Mouse (Mus musculus) cerebellum, adult 9-10 months (tissue): Measurements from ENCODE around the gene Ybx2.
"Not testable (repeated sequence)": the region's sequence is repeated elsewhere in the genome, so short reads cannot be mapped to it uniquely, and the experiment has no call there.

Source experiments
- DNase-seq: peaks from one replicate; pipeline ENCODE4 v3.0.0; 2022

The Ybx2 gene

GRCm38 (mm10) chr11:69936714-69937347 is 1.2 kb downstream of the Ybx2 start:
- peak; percentile 41 for DNase-seq

DNA sequence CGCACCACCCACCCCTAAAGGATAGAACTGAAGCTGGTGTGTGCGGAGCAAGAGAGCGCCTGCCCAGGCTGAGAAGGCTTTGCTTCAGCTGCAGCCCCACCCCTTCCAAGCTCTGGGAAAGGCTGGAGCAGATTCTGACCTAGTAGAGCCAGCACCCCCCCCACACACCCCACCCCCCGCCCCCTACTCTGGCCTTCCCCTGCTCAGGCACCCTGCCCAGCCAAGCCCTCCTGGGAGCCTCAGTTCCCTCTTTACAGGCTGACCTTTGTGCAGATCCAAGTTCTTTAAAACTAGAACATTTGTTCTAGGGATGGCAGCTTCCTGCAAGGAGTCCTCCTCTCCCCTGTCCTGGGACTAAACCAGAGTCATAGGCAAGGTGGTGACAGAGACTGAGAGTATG is 1.8 kb downstream of the Ybx2 start:
- DNase-seq, result no peak

GRCm38 (mm10) chr11:69937834-69938233 is 2.2 kb downstream of the Ybx2 start:
- DNase-seq, result no peak

DNA sequence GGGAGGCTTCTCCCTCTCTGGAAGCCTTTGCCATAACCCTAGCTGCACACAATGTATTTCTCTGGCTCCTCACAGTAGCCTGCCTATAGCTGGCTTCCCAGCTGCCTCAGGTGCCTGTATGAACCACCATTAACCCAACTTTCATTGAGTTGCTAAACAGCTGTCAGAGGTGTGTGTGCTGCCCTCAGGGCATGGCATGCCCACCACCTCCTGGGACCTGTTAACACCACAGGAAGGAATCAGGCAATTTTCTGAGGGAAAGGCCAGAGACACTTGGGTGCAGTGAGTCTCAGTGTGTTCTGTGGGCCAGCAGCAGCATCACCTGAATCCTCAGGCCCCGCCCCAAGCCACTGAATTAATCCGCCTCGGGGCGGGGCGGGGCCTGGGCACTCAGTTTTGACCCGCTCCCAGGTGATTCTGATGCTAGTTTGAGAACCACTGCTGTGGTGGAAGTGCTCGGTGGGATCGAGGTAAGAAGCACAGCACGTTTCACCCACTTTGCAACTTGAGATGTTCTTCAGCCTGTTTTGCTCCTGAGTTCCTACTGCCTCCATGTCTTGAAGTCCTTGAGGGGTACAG is 2.9 kb downstream of the Ybx2 start:
- no peak for DNase-seq

DNA sequence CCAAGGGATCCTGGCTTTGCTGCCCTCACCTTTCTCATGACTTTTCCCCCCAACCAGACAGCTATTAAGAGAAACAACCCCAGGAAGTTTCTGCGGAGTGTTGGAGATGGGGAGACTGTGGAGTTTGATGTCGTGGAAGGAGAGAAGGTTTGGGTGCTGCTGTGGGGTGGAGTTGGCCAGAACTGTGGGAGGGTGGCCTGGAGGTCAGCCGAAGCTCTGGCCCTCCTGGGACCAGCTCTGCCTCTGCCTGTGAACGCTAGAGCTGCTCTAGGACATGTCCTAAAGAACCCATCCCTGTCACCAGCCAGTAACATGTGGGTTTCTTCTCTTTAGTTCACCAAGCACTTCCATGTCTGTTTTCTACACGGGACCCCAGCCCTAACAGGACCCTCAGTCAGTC is 3.6 kb downstream of the Ybx2 start:
- DNase-seq, result no peak

DNA sequence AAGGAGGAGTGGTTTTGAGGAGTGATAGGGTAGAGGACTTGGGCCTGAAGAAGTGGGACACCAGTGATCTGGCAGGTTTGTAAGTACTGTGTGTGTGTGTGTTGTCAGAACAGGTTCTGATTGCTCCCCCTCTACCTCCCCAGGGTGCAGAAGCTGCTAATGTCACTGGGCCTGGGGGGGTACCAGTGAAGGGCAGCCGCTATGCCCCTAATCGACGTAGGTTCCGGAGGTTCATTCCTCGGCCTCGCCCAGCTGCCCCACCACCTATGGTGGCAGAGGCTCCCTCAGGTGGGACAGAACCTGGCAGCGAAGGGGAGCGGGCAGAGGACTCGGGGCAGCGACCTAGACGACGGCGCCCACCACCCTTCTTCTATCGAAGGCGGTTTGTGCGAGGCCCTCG is 4.1 kb downstream of the Ybx2 start:
- DNase-seq, result no peak

DNA sequence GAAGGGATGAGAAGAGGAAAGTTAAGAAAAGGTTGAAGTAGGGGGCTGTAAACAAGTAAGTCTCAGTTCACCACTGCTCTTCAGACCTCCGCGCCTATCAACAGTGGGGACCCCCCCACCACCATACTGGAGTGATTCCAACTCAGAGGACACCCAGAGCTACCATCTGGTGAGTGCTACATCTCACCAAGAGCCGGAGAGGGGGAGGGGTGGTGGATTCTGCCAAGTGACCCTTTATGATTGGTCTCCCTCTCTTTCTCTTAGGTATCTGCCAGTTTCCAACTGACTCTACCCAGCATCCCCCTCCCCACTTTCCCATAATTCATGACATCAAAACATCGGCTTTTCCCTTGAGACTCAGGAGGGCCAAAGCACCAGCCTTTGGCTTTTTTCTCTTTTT is 5.4 kb downstream of the Ybx2 start:
- no peak for DNase-seq

- DNase-seq, result no peak
These were observed 9.6 kb downstream of the Ybx2 start for GRCm38 (mm10) chr11:69945216-69945615.

- no peak for DNase-seq
These were observed 10.6 kb downstream of the Ybx2 start for GRCm38 (mm10) chr11:69945997-69946891.

GRCm38 (mm10) chr11:69947337-69948065 is 11.9 kb downstream of the Ybx2 start:
- DNase-seq, result no peak

DNA sequence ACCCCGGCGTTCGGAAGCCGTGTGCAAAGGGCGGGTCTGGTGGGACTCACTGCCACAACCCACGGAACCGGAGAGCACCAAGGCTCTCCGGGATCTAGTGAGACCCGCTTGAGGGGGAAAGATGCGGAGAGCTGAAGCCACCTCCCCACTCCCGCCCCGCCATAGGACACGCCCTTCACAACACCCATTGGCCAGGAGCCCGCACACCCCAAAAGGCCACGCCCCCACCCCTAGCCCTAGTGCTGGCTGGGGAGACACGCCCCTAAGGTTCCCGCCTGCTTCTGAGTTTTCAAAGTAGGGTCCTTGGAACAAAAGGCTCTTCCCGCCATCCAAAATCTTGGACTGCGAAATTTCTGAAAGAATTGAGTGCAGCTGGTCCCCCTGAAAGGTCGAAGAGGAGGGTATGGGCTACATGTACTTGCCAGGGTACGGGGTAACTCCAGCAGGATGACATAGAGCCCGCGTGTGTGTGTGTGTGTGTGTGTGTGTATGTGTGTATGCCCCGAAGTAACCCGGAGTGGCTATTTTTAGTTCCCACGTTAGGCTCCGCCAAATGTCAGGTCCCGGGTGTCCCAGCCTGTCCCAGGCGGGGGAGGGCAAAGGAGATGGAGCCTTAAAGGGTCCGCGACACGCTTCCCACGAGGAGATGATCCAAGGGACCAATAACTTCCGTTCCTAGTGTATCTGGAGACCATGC is 12.6 kb downstream of the Ybx2 start, which contains the start of gene Slc2a4:
Gene Slc2a4, minus strand, starts transcription at position 123 of the 697 bp plus-strand sequence.
- DNase-seq, result peak; percentile 42

DNA sequence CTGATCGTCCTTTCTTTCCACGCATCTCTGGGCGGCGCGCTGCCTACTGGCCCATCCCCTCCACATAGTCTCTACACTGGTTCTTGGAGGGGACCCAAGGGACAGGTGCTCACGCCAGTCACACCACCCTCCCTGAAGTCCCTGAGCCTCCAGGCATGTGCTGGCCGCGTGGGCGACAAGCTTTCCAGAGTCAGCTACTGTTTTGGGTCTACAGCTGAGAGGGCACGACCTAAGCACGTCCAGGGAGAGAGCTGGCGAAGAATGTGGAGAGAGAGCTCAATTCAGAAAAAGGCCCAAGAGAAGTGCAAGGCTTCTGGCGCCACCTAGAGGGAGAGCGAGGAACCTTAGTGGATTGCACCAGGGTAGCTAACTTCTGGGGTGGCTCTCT is 13.2 kb downstream of the Ybx2 start:
- peak; percentile 82 for DNase-seq

GRCm38 (mm10) chr11:69950807-69951459 is 15.3 kb downstream of the Ybx2 start:
- no peak for DNase-seq

DNA sequence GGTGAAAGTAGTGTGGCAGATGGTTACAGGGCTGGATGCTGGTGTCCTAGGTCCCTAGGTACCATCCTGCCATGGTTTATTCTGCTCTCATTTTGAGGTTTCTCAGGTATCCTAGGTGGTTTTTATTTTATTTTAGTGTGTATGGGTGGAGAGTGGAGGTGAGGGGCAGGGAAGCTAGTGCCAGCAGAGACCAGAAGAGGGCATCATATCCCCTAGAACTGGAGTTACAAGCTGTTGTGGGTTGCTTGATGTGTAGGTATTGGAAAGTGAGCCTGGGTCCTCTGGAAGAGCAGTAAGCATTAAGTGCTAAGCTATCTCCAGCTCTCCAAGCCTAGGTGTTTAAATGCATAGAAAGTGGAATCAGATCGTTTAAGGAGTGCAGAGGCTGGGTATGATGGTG is 16.7 kb downstream of the Ybx2 start:
- DNase-seq, result no peak

GRCm38 (mm10) chr11:69953267-69953915 is 17.8 kb downstream of the Ybx2 start:
- DNase-seq, result no peak

DNA sequence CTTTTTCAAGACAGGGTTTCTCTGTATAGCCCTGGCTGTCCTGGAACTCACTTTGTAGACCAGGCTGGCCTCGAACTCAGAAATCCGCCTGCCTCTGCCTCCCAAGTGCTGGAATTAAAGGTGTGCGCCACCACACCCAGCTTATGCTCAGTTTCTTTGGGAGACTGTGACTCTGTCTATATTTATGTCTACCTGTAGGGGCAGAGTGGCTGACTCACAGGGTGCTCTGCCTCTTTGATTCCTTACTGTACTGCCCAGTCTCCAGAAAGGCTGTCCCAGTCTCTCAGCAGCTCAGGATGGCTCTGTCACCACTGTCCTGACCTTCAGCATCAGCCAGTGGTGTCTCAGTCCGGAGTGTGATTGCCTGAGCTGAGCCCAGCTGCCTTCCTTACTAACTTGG is 20.0 kb downstream of the Ybx2 start:
- not testable (repeated sequence) for DNase-seq

DNA sequence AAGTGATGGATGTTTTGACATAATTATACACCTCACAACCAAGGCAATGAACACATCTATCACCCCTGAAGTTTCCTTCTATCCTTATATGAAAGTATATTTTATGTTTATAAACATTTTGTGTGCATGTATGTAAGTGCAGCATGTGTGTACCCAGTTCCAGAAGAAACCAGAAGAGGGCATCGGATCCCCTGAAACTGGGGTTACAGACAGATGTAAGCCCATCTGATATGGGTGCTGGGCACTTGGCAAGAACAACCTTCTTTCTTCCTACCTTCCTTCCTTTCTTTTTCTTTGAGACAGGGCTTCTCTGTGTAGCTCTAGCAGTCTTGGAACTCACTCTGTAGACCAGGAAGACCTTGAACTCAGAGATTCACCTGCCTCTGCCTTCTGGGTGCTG is 20.6 kb downstream of the Ybx2 start:
- DNase-seq, result no peak

- DNase-seq, result no peak
These were observed 25.0 kb downstream of the Ybx2 start for GRCm38 (mm10) chr11:69960616-69961015.

DNA sequence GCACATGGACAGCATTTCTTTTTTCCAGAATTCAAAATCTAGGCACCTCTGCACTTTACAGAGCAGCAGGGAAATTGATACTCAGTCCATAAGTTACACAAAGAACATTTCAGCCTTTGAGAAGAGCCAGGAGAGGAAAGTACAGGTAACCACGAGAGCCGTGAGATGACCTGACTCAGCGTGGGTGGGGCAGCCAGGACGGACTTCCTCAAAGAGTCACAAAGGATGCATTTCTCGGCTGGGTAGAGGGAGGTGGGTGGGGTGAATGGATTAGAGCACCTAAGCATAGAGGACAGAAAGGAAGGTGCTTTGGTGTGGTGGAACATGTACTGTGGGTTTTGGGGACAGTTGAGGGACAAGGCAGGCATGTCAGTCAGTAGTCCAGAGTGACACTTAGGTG is 26.2 kb downstream of the Ybx2 start:
- DNase-seq, result no peak

- no peak for DNase-seq
These were observed 29.2 kb downstream of the Ybx2 start, which contains the start of gene Cldn7 for GRCm38 (mm10) chr11:69964650-69965270. TSS of gene Cldn7 (plus strand) at chr11:69964779.
